ENCODE assay signal across 15 mouse cellular contexts in the genomic region with DNA sequence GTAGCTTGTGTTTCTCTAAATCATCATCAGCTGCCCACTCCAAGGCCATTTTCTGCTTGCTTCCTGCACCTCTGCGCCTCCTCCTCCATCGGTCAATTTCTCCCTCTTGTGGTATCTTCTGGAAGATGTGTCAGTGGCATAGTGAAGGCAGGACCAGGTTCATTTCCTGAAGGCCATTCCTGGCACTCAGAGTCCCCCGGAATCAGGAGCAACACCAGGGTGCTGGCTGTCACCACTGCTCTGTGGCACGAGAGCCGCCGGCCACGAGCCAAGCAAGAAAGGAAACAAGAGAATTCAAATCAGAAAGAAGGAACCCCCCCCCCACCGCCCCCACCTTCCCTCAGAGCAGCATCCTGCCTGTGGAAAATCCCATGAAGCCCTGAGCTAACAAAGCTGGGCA. TPM values are rescaled to one million over a fixed set of nuclear protein-coding genes. Genes with fewer than 3 reads are reported as not detected.
DNase-seq lines count a peak whose midpoint lies in the region; ATAC-seq and TF ChIP-seq lines count a peak whose summit lies in the region.
"Had no signal": no experiment of that assay in that cellular context is flagged by ENCODE, and none has a peak within 500 bp of the region (broad histone marks: within the 10 kb centered on the region; RNA-seq: fewer than 3 reads in every experiment).

No protein-coding gene starts in this region.

- H3K4me2 ChIP-seq in heart, embryonic 12.5 days, result no peak overlapping the region
- no peak overlapping the region for H3K4me2 ChIP-seq in liver, postnatal 0 days (ENCODE audit: low read depth, low read length)
- H3K4me2 ChIP-seq in forebrain, embryonic 16.5 days (ENCODE audit: low read length), result no peak overlapping the region
- H3K4me2 ChIP-seq: liver, embryonic 15.5 days; midbrain, embryonic 13.5 days had no signal

- no peak for ATAC-seq in cerebellum, adult (ENCODE audit: insufficient number of reproducible peaks, low FRiP score, low TSS enrichment)
- no peak; the same call in 1 of the 2 replicates for ATAC-seq in heart, embryonic 12.5 days (ENCODE audit: insufficient number of reproducible peaks, low FRiP score)
- no peak for ATAC-seq in liver, postnatal 0 days
- no peak for ATAC-seq in forebrain, embryonic 16.5 days
- ATAC-seq: inflammation-experienced regulatory T-cells, adult 6 months; midbrain, embryonic 13.5 days had no signal

- no peaks in the 10 kb centered on the region for H3K36me3 ChIP-seq in heart, embryonic 12.5 days
- H3K36me3 ChIP-seq in liver, postnatal 0 days (replicated peaks; ENCODE audit: insufficient read depth, low read length), result no peaks in the 10 kb centered on the region
- no peaks in the 10 kb centered on the region for H3K36me3 ChIP-seq in forebrain, embryonic 16.5 days (ENCODE audit: control insufficient read depth, insufficient read depth)
- H3K36me3 ChIP-seq: forebrain, embryonic 10.5 days; liver, embryonic 15.5 days; midbrain, embryonic 13.5 days had no signal

- peak in 1 of 2 experiments; percentile 26 for DNase-seq in cerebellum, adult 2 months
- no peak for DNase-seq in layer of hippocampus, adult 2 months (ENCODE audit: low spot score in 2 of 2)
- DNase-seq in layer of hippocampus, adult 11-12 months (ENCODE audit: low spot score), result no peak
- peak; percentile 74 for DNase-seq in kidney, postnatal 14 days
- DNase-seq in liver, postnatal 0 days, result no peak
- DNase-seq: embryo, embryonic 11 days; gastrocnemius, postnatal 25 days; thymus, postnatal 25 days had no signal

- no peak for TF ChIP-seq EP300 in liver, postnatal 0 days (IDR thresholded peaks at IDR 0.05; ENCODE audit: low read depth)

- H3K27me3 ChIP-seq in cerebellum, adult 2 months (ENCODE audit: control insufficient read depth, insufficient read depth, low read length), result no peaks in the 10 kb centered on the region
- H3K27me3 ChIP-seq in heart, embryonic 12.5 days (replicated peaks), result no peaks in the 10 kb centered on the region
- H3K27me3 ChIP-seq in liver, postnatal 0 days (ENCODE audit: insufficient read depth, low read length), result no peaks in the 10 kb centered on the region
- no peaks in the 10 kb centered on the region for H3K27me3 ChIP-seq in forebrain, embryonic 16.5 days (replicated peaks; ENCODE audit: control insufficient read depth, insufficient read depth, low read length)
- H3K27me3 ChIP-seq: liver, embryonic 15.5 days; midbrain, embryonic 13.5 days had no signal

- H3K4me3 ChIP-seq in cerebellum, adult 2 months (replicated peaks; ENCODE audit: insufficient read depth, low read depth, low read length), result no peak overlapping the region
- no peak overlapping the region for H3K4me3 ChIP-seq in layer of hippocampus, adult 2 months
- H3K4me3 ChIP-seq in heart, embryonic 12.5 days, result no peak overlapping the region
- no peak overlapping the region for H3K4me3 ChIP-seq in liver, postnatal 0 days (ENCODE audit: low read depth, low read length)
- no peak overlapping the region for H3K4me3 ChIP-seq in forebrain, embryonic 16.5 days (replicated peaks; ENCODE audit: low read length)
- H3K4me3 ChIP-seq: forebrain, embryonic 10.5 days; liver, embryonic 15.5 days; midbrain, embryonic 13.5 days had no signal

- no peaks in the 10 kb centered on the region; the same call in 1 of the 2 replicates for H3K9me3 ChIP-seq in heart, embryonic 12.5 days (replicated peaks)
- no peaks in the 10 kb centered on the region for H3K9me3 ChIP-seq in liver, postnatal 0 days (ENCODE audit: low read length)
- H3K9me3 ChIP-seq in forebrain, embryonic 16.5 days (ENCODE audit: control insufficient read depth, low read length), result no peaks in the 10 kb centered on the region
- H3K9me3 ChIP-seq: forebrain, embryonic 10.5 days; liver, embryonic 15.5 days; midbrain, embryonic 13.5 days had no signal

- H3K9ac ChIP-seq in heart, embryonic 12.5 days, result no peak overlapping the region
- no peak overlapping the region for H3K9ac ChIP-seq in liver, postnatal 0 days (replicated peaks)
- H3K9ac ChIP-seq in forebrain, embryonic 16.5 days (replicated peaks; ENCODE audit: low read depth, low read length), result no peak overlapping the region
- H3K9ac ChIP-seq: liver, embryonic 15.5 days; midbrain, embryonic 13.5 days had no signal

- H3K27ac ChIP-seq in cerebellum, adult 2 months (ENCODE audit: insufficient read depth, low read length), result no peak overlapping the region
- no peak overlapping the region for H3K27ac ChIP-seq in layer of hippocampus, adult 2 months
- H3K27ac ChIP-seq in heart, embryonic 12.5 days (ENCODE audit: poor library complexity, severe bottlenecking), result peak overlapping the region; percentile 34; the same call in 1 of the 2 replicates
- no peak overlapping the region for H3K27ac ChIP-seq in liver, postnatal 0 days (ENCODE audit: low read depth)
- H3K27ac ChIP-seq in forebrain, embryonic 16.5 days (ENCODE audit: low read length), result no peak overlapping the region
- H3K27ac ChIP-seq: forebrain, embryonic 10.5 days; liver, embryonic 15.5 days; midbrain, embryonic 13.5 days had no signal

- TF ChIP-seq CTCF in cerebellum, adult 2 months (IDR thresholded peaks at IDR 0.05; ENCODE audit: borderline replicate concordance, insufficient read depth, low read depth, low read length), result peak; percentile 24; the same call in 1 of the 2 replicates
- TF ChIP-seq CTCF in layer of hippocampus, adult 2 months (conservative IDR thresholded peaks at IDR 0.05), result peak; percentile 10; the same call in 1 of the 2 replicates
- TF ChIP-seq CTCF in liver, postnatal 0 days (IDR thresholded peaks at IDR 0.05; ENCODE audit: low read depth), result no peak

- no peak for TF ChIP-seq POLR2A in cerebellum, adult 2 months (IDR thresholded peaks at IDR 0.05; ENCODE audit: borderline replicate concordance, insufficient read depth, low read length)

- H3K4me1 ChIP-seq in cerebellum, adult 2 months (ENCODE audit: control insufficient read depth, insufficient read depth, low read length), result peaks cover 27% of the 10 kb centered on the region
- peaks cover 40% of the 10 kb centered on the region for H3K4me1 ChIP-seq in heart, embryonic 12.5 days (replicated peaks)
- peaks cover 5% of the 10 kb centered on the region; the same call in 1 of the 2 replicates for H3K4me1 ChIP-seq in liver, postnatal 0 days (ENCODE audit: insufficient read depth)
- H3K4me1 ChIP-seq in forebrain, embryonic 16.5 days (replicated peaks; ENCODE audit: control insufficient read depth, insufficient read depth, low read length), result peaks cover 6% of the 10 kb centered on the region; the same call in 1 of the 2 replicates

- WGBS in cerebellum, adult 2 months, result 36% methylated on average over 8 of the region's 8 CpGs
- 54% methylated on average over 8 of the region's 8 CpGs for WGBS in heart, embryonic 12.5 days
- WGBS in liver, postnatal 0 days (ENCODE audit: insufficient replicate concordance), result 71% methylated on average over 8 of the region's 8 CpGs
- 78% methylated on average over 8 of the region's 8 CpGs for WGBS in forebrain, embryonic 16.5 days

RNA-seq across cellular contexts. Expression of gene Dnah17, which starts 1.7 kb away (rescaled TPM):
- polyA plus RNA-seq in cerebellum, adult 2 months (2012; rRNA removed), result 0.03 and 0.07 TPM in 2 replicates
- total RNA-seq in layer of hippocampus, adult 2 months (2021), result under 1 TPM; 0.07 to 0.15 TPM
- 0.10 and 0.26 TPM in 2 replicates for polyA plus RNA-seq in heart, embryonic 12.5 days (2016; fragmentation: Nextera tagmentation; extraction: Ambion mirVana)
- 0.06 and 0.11 TPM in 2 replicates for polyA plus RNA-seq in liver, postnatal 0 days (2015; fragmentation: Nextera tagmentation; extraction: Ambion mirVana)
- 0.22 and 0.37 TPM in 2 replicates for polyA plus RNA-seq in forebrain, embryonic 16.5 days (2015; fragmentation: Nextera tagmentation; extraction: Ambion mirVana)
